ENCODE assay signal across 7 mouse cellular contexts in the genomic region with DNA sequence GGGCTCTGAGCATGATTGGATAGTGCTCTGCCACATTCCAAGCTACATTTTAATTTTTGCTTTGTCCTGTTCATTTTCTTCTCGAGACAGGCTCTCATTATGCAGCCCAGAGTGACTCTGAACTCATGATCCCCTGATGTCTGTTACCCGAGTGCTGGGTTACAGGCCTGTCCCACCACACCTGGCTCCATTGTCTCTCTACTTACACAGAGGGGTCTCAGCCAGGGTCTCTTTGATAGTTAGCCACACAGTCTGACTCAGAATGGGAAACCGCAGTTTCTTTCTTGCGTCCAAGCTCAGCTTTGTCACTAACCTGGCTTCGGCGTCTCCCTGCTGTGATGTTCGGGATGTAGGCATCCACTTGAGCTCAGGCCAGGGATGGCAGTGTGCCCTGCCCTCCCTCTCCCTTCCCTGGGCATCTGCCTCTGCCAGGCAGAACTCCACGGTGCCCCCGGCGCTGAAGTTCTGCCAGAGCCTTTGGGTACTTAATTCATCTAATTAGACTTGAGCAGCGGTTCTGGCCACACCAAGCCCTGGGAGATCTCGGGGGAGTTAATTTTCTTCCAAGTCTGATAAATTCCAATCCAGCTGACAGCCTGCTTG. TPM values are rescaled to one million over a fixed set of nuclear protein-coding genes. Genes with fewer than 3 reads are reported as not detected.
DNase-seq lines count a peak whose midpoint lies in the region; ATAC-seq lines count a peak whose summit lies in the region.

No protein-coding gene starts in this region.

- intact Hi-C loops in left cerebral cortex, postnatal 14 days (cut with DNase I): no loop called here

- no peak for DNase-seq in limb, embryonic 10.5 days (ENCODE audit: low spot score)
- DNase-seq in left cerebral cortex, postnatal 14 days (ENCODE audit: low spot score in 2 of 2): peak; percentile 58 to 59
- DNase-seq in right cerebral cortex, postnatal 4 days: peak; percentile 70
- DNase-seq in kidney, postnatal 36 days: no peak

- peaks cover 11% of the 10 kb centered on the region for H3K27me3 ChIP-seq in limb, embryonic 12.5 days
- H3K27me3 ChIP-seq in limb, embryonic 10.5 days (ENCODE audit: low read depth, poor library complexity, severe bottlenecking): peaks cover 32% of the 10 kb centered on the region
- no peaks in the 10 kb centered on the region for H3K27me3 ChIP-seq in forebrain, embryonic 15.5 days

- no peak overlapping the region for H3K4me2 ChIP-seq in limb, embryonic 12.5 days
- H3K4me2 ChIP-seq in forebrain, embryonic 15.5 days (replicated peaks): no peak overlapping the region

- H3K4me1 ChIP-seq in limb, embryonic 12.5 days (replicated peaks): peaks cover 34% of the 10 kb centered on the region
- peaks cover 35% of the 10 kb centered on the region for H3K4me1 ChIP-seq in limb, embryonic 10.5 days
- H3K4me1 ChIP-seq in forebrain, embryonic 15.5 days: peaks cover 36% of the 10 kb centered on the region

- H3K36me3 ChIP-seq in limb, embryonic 12.5 days: no peaks in the 10 kb centered on the region
- no peaks in the 10 kb centered on the region for H3K36me3 ChIP-seq in limb, embryonic 10.5 days
- H3K36me3 ChIP-seq in forebrain, embryonic 15.5 days: no peaks in the 10 kb centered on the region

- no peak overlapping the region for H3K4me3 ChIP-seq in limb, embryonic 12.5 days (replicated peaks)
- no peak overlapping the region for H3K4me3 ChIP-seq in limb, embryonic 10.5 days
- H3K4me3 ChIP-seq in forebrain, embryonic 15.5 days: no peak overlapping the region

- no peak for ATAC-seq in limb, embryonic 12.5 days (ENCODE audit: insufficient number of reproducible peaks, insufficient read depth, low FRiP score, low TSS enrichment, low read depth)
- ATAC-seq in forebrain, embryonic 15.5 days (replicated peaks): peak; percentile 68
- ATAC-seq in CD4-positive, CD25-positive, alpha-beta regulatory T cell, adult 4 months: no peak

- H3K27ac ChIP-seq in limb, embryonic 12.5 days: peak overlapping the region; percentile 51; the same call in 1 of the 2 replicates
- H3K27ac ChIP-seq in limb, embryonic 10.5 days: no peak overlapping the region
- H3K27ac ChIP-seq in forebrain, embryonic 15.5 days (replicated peaks): peak overlapping the region; percentile 77

- no peak overlapping the region for H3K9ac ChIP-seq in limb, embryonic 12.5 days (replicated peaks)
- no peak overlapping the region for H3K9ac ChIP-seq in forebrain, embryonic 15.5 days (replicated peaks)

- H3K9me3 ChIP-seq in limb, embryonic 12.5 days: 0 out of 2 replicates have a peak, but pooled peaks cover 4% of the 10 kb centered on the region
- H3K9me3 ChIP-seq in limb, embryonic 10.5 days (replicated peaks): no peaks in the 10 kb centered on the region
- no peaks in the 10 kb centered on the region for H3K9me3 ChIP-seq in forebrain, embryonic 15.5 days

- WGBS in limb, embryonic 12.5 days: 72% methylated on average over 12 of the region's 12 CpGs
- 81% methylated on average over 12 of the region's 12 CpGs for WGBS in limb, embryonic 10.5 days
- WGBS in forebrain, embryonic 15.5 days: 15% methylated on average over 12 of the region's 12 CpGs

RNA-seq across cellular contexts. Expression of a gene that starts 20.6 kb away (rescaled TPM):
- 9.2 and 10.3 TPM in 2 replicates for polyA plus RNA-seq in limb, embryonic 12.5 days (2016; fragmentation: Nextera tagmentation; extraction: Ambion mirVana)
- polyA plus RNA-seq in limb, embryonic 10.5 days (2016; fragmentation: Nextera tagmentation; extraction: Ambion mirVana): 0.25 and 1.7 TPM in 2 replicates
- polyA plus RNA-seq in forebrain, embryonic 15.5 days (2015; fragmentation: Nextera tagmentation; extraction: Ambion mirVana): 14.3 and 17.4 TPM in 2 replicates
- 1 to 10 TPM; 6.2 to 6.8 TPM for total RNA-seq in left cerebral cortex, postnatal 14 days (2021)
- polyA plus RNA-seq in CD4-positive, CD25-positive, alpha-beta regulatory T cell, adult 4 months (2017; shearing (Covaris generic)): not detected

Comparison
In these comparisons a context has a peak if more than half of its experiments do, and no peak if none do; other contexts are left out.
1. DNase-seq: peak in left cerebral cortex, postnatal 14 days (2 of 2) and right cerebral cortex, postnatal 4 days (single experiment); none in limb, embryonic 10.5 days (single experiment) and kidney, postnatal 36 days (0 of 2).